Mouse (Mus musculus): ENCODE data around the gene Aifm2. TPM values are rescaled to one million over a fixed set of nuclear protein-coding genes. Genes with fewer than 3 reads are reported as not detected.

Aifm2 gene
- 1 to 10 TPM; 3.0 to 6.8 TPM for polyA plus RNA-seq (2017; shearing (Covaris generic))

GRCm38 (mm10) chr10:61714771-61715461 is at the start of gene Aifm2:
Gene Aifm2 (plus strand): TSS chr10:61715263.

GRCm38 (mm10) chr10:61680015-61680913 is 34.8 kb upstream of the Aifm2 start, which contains the start of gene Sar1a:
Gene Sar1a (plus strand): TSS chr10:61680299.

GRCm38 (mm10) chr10:61694870-61695670 is 20.0 kb upstream of the Aifm2 start, which contains the start of gene Tysnd1:
Gene Tysnd1 (plus strand): TSS chr10:61695514.

GRCm38 (mm10) chr10:61783621-61784251 is 68.7 kb downstream of the Aifm2 start, which contains the start of gene H2afy2:
Gene H2afy2 (minus strand): TSS chr10:61784147.

Other genes with a start within 250 kb of the Aifm2 start
- 10 to 100 TPM; 10.1 to 16.5 TPM for gene Lrrc20, start 239.5 kb upstream of the Aifm2 start, polyA plus RNA-seq (2017; shearing (Covaris generic))
- not detected for gene Npffr1, start 119.8 kb upstream of the Aifm2 start, polyA plus RNA-seq (2017; shearing (Covaris generic))
- gene Ppa1, start 66.7 kb upstream of the Aifm2 start, polyA plus RNA-seq (2017; shearing (Covaris generic)) = 10 to 100 TPM; 58.2 to 66.5 TPM
- gene Sar1a, start 35.0 kb upstream of the Aifm2 start, polyA plus RNA-seq (2017; shearing (Covaris generic)) = 100 to 1,000 TPM; 127 to 151 TPM
- gene Tysnd1, start 19.7 kb upstream of the Aifm2 start, polyA plus RNA-seq (2017; shearing (Covaris generic)) = 10 to 100 TPM; 26.1 to 38.9 TPM
- gene H2afy2, start 68.9 kb downstream of the Aifm2 start, polyA plus RNA-seq (2017; shearing (Covaris generic)) = under 1 TPM in 1 of 2 experiments, not detected in 1; 0.66 TPM

All from inflammation-experienced regulatory T-cells (primary cell).